Mouse (Mus musculus): ENCODE results near the gene Ppp1r14b. TPM values are rescaled to one million over a fixed set of nuclear protein-coding genes. Genes with fewer than 3 reads are reported as not detected.

The Ppp1r14b gene
- polyA plus RNA-seq, 1 experiment from 2014 or later = 90.8 TPM

DNA sequence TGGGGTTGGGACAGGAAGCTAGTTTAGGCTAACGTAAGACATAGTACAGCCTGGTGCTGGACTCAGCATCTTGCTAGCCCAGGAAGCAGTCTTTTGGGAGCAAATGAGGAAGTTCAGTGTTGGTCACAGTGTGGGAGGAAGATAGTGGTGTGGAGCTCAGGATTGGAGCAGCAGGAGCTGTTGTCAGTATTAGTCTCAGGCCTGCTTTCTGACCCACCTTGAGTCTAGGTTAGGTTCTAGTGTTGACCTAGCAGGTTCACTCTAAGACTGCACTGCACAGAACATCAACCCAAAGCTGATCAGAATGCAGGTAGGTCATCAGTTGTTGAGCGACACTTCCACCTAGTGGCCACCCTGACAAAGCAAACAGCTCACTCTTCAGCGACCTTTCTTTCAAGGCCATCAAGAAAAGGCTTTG lies 45.5 kb downstream of the Ppp1r14b start:
- Histone ChIP-seq H3K4me3 (no peak overlapping the region), H3K27me3 (ENCODE audit: low read depth, poor library complexity, severe bottlenecking) (no peaks in the 10 kb centered on the region), H3K9me3 (replicated peaks) (no peaks in the 10 kb centered on the region), H3K27ac (replicated peaks) (no peak overlapping the region), H3K36me3 (peaks cover 88% of the 10 kb centered on the region), H3K4me1 (no peaks in the 10 kb centered on the region)
- 59% methylated on average over 3 of the region's 3 CpGs for WGBS
- DNase-seq (ENCODE audit: low spot score) = peak; percentile 37

Other genes with a start within 250 kb of the Ppp1r14b start
- 5.0 and 7.9 TPM in 2 replicates for gene Rps6ka4, start 134.3 kb upstream of the Ppp1r14b start, polyA plus RNA-seq (2016; fragmentation: Nextera tagmentation; extraction: Ambion mirVana)
- gene Ccdc88b, start 116.8 kb upstream of the Ppp1r14b start, polyA plus RNA-seq (2016; fragmentation: Nextera tagmentation; extraction: Ambion mirVana) = 0.33 and 0.57 TPM in 2 replicates
- gene Trmt112, start 65.3 kb upstream of the Ppp1r14b start, polyA plus RNA-seq (2016; fragmentation: Nextera tagmentation; extraction: Ambion mirVana) = 150 and 156 TPM in 2 replicates
- gene Prdx5, start 64.9 kb upstream of the Ppp1r14b start, polyA plus RNA-seq (2016; fragmentation: Nextera tagmentation; extraction: Ambion mirVana) = 169 and 180 TPM in 2 replicates
- gene Esrra, start 53.2 kb upstream of the Ppp1r14b start, polyA plus RNA-seq (2016; fragmentation: Nextera tagmentation; extraction: Ambion mirVana) = 8.9 and 9.5 TPM in 2 replicates
- gene Catsperz, start 49.6 kb upstream of the Ppp1r14b start, polyA plus RNA-seq (2016; fragmentation: Nextera tagmentation; extraction: Ambion mirVana) = 0.35 and 0.43 TPM in 2 replicates
- 0.11 TPM in 1 of 2 replicates, not detected in the other for gene Kcnk4, start 40.5 kb upstream of the Ppp1r14b start, polyA plus RNA-seq (2016; fragmentation: Nextera tagmentation; extraction: Ambion mirVana)
- gene Bad, start 33.1 kb upstream of the Ppp1r14b start, polyA plus RNA-seq (2016; fragmentation: Nextera tagmentation; extraction: Ambion mirVana) = 66.6 and 69.8 TPM in 2 replicates
- 29.5 and 33.9 TPM in 2 replicates for gene Gpr137, start 32.5 kb upstream of the Ppp1r14b start, polyA plus RNA-seq (2016; fragmentation: Nextera tagmentation; extraction: Ambion mirVana)
- 22.4 and 23.7 TPM in 2 replicates for gene Plcb3, start 1.5 kb downstream of the Ppp1r14b start, polyA plus RNA-seq (2016; fragmentation: Nextera tagmentation; extraction: Ambion mirVana)
- 115 and 127 TPM in 2 replicates for gene Fkbp2, start 5.5 kb downstream of the Ppp1r14b start, polyA plus RNA-seq (2016; fragmentation: Nextera tagmentation; extraction: Ambion mirVana)
- 35.2 and 40.8 TPM in 2 replicates for gene Vegfb, start 12.7 kb downstream of the Ppp1r14b start, polyA plus RNA-seq (2016; fragmentation: Nextera tagmentation; extraction: Ambion mirVana)
- 20.8 and 23.1 TPM in 2 replicates for gene Dnajc4, start 17.6 kb downstream of the Ppp1r14b start, polyA plus RNA-seq (2016; fragmentation: Nextera tagmentation; extraction: Ambion mirVana)
- 19.1 and 20.3 TPM in 2 replicates for gene Nudt22, start 21.1 kb downstream of the Ppp1r14b start, polyA plus RNA-seq (2016; fragmentation: Nextera tagmentation; extraction: Ambion mirVana)
- 9.5 and 11.3 TPM in 2 replicates for gene Trpt1, start 21.2 kb downstream of the Ppp1r14b start, polyA plus RNA-seq (2016; fragmentation: Nextera tagmentation; extraction: Ambion mirVana)
- gene Fermt3, start 44.5 kb downstream of the Ppp1r14b start, polyA plus RNA-seq (2016; fragmentation: Nextera tagmentation; extraction: Ambion mirVana) = 8.5 and 10.3 TPM in 2 replicates
- gene Stip1, start 65.0 kb downstream of the Ppp1r14b start, polyA plus RNA-seq (2016; fragmentation: Nextera tagmentation; extraction: Ambion mirVana) = 427 and 470 TPM in 2 replicates
- 2.2 and 2.9 TPM in 2 replicates for gene Macrod1, start 81.8 kb downstream of the Ppp1r14b start, polyA plus RNA-seq (2016; fragmentation: Nextera tagmentation; extraction: Ambion mirVana)
- 6.0 and 7.5 TPM in 2 replicates for gene Flrt1, start 130.8 kb downstream of the Ppp1r14b start, polyA plus RNA-seq (2016; fragmentation: Nextera tagmentation; extraction: Ambion mirVana)
- gene Otub1, start 231.3 kb downstream of the Ppp1r14b start, polyA plus RNA-seq (2016; fragmentation: Nextera tagmentation; extraction: Ambion mirVana) = 274 and 293 TPM in 2 replicates
- 895 and 900 TPM in 2 replicates for gene Cox8a, start 242.6 kb downstream of the Ppp1r14b start, polyA plus RNA-seq (2016; fragmentation: Nextera tagmentation; extraction: Ambion mirVana)